Mouse (Mus musculus) NIH3T3 (cell line): ENCODE measurements around the gene Pln.
A peak's percentile ranks its signal among the peaks of the same experiment; 100 is the strongest.

Experiments
- DNase-seq: peaks from one replicate; pipeline ENCODE4 v3.0.0-alpha.2; 2012; ENCODE audit warnings: low read depth

The Pln gene

DNA sequence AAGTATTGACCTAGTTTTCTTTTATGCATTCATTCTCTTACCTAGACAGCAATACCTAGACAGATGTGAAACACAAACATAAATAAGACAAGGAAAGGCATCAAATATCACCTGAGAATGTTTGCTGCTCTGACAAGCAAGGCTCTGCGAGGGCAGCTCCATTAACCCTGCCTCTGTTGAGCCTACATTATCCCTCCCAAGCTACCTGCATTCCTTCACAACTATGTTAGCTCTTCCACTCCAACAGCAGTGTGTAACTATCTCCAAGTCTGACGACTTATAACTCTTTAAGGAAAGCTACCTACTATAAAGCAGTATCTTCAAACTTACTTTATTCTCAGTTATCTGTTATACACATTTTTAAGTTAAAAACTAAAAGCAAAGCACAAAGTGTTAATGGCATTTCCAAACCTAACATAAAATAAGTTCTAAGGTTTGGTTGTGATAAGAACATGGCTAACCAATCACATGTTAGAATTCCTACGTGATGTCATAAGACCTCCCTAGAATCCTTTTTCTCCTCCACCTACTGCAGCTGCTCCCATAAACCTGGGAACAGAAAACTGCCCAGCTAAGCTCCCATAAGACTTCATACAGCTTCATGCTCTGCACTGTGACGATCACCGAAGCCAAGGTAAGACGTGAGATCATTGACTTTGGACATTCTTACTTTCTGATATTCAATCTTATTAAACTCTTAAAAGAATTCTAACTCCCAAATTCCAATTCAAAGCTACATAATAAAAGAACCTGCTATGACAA is at the start of gene Pln:
Gene Pln, plus strand, starts transcription at position 506 of the 762 bp plus-strand sequence.
- no peak for DNase-seq

DNA sequence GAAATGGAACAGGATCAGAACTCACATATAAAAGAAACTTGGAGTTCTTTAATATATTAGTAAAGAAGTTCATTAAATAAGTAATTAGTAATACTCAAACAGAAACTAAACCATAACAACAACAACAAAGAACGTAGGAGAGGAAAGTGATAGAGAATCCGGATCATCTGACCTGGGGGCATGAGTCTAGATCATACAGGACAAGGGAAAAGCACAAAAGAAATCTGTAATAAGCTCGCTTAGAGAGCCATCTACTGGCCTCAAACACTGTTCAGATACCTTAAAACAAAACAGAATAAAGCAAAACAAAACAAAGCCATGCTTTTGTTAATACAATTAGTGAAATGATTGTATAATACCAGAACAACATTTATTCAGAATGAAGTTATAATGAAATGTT is 31.6 kb upstream of the Pln start:
- DNase-seq = peak; percentile 20

DNA sequence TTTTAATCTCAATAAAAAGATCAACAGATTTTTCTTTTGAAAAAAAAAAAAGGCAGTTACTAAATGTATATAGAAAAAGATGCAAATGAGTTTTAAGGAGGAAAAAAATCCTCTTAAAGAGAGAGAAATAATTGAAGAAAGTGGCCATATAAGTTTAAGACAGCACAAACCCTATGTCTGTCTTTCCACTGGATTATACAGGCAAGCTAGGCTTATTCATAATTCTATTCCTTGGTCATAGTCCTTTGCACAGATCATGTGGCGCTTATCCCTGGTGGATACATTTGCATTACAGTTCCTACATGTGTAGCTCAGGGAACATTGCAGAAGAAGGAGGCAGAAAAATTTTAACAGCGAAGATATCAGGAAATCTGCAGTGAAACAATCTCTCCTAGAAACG is 30.8 kb upstream of the Pln start:
- DNase-seq = no peak

DNA sequence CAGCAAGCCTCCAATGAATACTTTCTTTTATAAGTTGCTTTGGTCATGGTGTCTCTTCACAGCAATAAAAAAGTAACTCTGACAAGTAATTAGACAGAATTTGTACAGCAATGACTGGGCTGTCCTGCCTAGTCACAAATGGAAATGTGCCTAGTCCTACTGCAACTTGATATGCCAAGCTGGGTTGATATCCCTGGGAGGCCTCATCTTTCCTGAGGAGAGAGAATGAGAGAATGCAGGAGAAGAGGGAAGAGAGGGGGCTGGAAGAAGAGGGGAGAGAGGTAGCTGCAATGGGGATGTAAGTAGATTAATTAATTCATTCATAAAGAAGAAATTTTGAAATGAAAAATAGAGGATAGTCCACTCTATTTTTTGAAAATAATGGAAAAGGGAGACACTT is 14.1 kb upstream of the Pln start:
- DNase-seq = no peak

DNA sequence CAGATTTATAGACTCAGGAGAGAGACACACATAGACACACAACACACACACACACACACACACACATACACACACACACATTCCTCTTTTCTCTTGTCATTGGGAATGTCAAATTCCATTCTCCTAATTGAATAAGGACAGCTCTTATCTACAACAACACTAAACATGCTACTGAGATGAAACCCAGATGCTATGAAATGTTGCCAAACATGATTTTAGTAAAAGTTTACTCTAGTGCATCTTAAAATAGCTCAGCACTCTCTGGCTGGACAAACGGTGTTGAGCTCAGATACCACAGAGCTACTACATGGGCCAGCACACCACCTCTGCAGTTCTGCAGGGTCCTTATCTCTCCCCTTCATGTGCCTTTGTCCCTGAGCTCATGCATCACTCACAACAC is 12.8 kb upstream of the Pln start:
- DNase-seq = peak; percentile 73

DNA sequence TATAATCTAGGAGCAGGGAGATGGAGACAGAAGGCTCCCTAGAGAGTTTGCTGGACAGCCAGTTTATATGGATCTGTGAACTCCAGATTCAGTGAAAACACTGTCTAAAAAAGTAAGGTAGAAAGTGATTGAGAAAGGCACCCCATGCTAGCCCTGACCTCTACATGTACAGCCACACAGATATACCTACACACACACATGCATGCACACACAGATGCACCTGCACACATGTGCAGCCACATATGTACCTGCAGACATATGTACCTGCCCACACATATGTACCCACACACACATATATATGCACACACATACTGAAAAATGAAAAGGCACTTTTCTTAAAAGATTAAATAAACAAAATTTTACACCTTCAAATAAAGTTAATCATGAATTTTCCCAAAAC is 11.1 kb upstream of the Pln start:
- DNase-seq = no peak

DNA sequence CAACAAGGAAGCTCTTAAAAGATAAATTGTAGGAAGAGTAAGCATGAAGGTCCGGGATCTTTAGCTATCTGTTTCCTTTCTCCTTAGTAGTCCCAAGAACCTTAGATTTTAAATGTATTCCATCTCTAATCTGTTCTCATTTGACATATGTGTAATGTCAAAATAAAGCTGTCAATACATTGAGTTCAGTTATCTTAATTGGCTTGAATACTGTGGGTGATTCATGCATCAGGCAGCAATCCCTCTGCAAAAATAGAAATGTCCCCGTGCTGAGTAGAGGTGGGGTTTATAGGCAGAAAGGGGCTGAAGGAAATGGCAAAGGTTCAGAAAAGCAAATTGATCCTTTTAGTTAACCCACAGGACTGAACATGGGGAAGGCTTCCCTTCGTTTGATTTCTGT is 8.2 kb upstream of the Pln start:
- peak; percentile 16 for DNase-seq

DNA sequence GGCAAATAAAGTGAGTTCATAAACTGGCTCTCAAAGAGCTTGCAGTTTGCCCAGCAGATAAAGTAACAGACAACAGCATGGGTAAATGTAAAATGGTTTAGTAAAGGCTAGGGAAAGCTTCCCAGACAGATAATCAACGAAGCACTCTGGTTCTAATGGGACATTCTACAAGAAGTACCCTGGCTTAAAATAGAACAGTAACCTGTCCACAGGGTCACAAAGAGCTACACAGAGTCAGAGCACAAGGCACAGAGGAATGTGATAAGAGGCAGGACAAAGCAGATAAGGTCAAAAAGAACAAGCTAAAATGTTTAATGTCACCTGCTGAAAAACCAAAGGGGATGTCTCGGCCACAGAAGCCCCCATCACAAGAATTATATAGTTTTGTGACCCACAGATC is 4.7 kb upstream of the Pln start:
- DNase-seq = no peak

DNA sequence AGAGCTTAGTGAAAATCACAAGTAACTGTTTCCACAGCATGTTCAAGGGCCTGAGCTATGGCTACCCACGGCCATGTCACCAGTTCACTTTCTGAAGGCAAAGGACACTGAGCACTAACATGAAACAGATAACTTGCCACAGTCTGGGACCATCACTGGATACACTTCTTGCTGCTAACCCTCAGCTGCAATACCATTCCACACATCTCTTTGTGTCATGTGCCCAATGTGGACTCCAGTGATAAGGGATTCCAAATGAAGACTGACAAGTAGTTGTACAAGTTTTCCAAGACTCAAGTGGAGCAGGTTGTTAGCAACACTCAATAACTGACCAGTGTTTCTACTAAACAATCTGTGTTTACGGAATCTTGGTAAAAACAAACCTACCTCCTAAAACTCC is 2.2 kb upstream of the Pln start:
- DNase-seq = no peak

DNA sequence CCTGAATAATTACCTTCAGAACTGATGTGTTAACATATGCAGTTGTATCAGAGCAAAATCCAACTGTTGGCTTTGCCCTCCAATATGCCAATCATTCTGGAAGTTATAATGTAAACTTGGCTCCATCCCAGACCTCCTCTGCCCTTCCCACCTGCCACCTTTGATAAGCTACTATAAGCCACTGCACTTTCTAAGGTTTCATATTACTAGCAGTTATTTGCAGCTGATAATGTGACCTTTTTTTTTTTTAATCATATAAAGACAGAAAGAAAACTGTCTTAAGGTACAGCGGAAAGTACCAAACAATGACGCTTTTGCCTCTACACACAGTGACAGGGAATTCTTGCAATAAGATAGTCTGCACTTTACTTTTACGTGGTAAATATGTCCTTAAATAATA is 1.5 kb upstream of the Pln start:
- no peak for DNase-seq

DNA sequence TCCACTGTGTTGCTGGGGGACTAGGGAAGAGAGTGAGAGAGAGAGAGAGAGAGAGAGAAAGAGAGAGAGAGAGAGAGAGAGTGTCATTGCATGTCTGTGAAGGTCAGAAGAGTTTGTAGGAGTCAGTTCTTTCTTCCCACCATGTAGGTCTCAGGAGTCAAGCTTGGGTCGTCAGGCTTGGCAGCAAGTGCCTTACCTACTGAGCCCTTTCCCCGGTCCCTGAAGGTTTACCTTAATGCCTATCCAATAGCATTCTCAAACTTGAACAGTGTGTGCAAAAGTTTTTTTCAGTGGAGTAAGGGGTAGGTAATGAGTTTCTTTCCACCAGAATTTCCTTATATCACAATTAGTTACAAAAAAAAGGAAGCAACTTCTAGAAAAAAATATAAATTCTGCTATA is 1.6 kb downstream of the Pln start:
- no peak for DNase-seq

DNA sequence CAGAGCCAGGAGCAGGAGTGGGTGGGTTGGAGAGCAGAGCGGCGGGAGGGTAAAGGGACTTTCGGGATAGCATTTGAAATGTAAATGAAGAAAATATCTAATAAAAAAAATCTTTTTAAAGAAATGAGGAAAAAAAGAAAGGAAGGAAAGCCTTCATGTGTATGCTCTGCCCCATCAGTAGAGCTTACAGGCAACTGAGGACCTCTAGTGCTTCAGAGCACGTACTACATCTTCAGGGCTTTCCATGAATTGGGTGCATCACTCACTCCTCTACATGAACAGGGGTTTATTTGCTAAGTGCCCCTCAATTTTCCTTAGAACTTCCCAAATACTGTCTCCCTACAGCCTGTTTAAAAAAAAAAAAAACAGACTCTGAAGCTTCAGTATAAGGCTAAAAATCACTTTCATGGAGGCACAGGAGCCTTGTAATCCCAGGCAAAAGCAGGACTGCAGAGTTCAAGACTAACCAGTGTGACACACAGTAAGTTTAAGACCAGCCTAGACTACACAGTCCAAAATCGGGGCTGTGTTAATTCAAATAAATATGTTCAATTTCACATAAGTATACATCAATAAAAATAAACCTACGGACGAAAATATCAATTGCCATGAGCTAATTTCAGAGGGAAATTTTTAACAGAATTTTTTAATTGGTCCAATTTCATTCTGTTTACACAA is 4.0 kb downstream of the Pln start:
- DNase-seq = peak; percentile 23

DNA sequence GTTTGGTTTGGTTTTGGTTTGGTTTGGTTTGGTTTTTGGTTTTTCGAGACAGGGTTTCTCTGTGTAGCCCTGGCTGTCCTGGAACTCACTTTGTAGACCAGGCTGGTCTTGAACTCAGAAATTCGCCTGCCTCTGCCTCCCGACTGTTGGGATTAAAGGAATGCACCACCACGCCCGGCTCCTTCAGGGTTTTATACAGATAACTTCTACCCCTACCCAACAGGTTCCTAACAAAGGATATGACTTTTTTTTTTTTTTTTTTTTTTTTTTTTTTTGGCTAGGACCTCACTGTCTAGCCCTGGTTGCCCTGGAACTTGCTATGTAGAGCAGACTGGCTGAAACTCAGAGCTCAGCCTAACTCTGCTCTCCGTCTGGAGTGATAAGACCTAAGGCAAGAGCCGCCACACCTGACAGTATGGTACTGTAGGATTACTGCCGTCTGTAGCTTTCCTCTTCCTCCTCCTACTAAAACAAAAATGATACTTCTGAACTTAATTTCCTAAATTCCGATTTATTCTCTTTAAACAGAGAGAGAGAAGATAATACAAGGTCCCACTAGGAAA is 4.8 kb downstream of the Pln start:
- no peak for DNase-seq

DNA sequence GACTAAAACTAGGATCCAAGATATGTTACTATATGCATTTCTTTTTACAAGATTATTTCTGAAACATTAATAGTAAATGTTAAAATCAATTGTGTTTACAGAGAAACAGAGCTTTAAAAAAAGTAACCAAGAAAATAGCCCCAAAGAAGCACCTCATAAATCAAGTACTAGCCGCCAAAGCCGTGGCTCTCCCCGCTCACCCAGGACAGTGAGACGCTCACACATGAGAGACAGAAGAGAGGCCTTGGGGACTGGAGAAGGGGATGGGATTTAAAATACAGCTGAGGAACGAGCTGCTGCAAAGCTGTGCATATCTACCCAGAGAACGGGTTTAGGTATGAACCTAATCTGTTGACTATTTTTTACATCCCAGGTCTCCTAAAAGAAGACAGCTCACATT is 5.9 kb downstream of the Pln start:
- DNase-seq = no peak

DNA sequence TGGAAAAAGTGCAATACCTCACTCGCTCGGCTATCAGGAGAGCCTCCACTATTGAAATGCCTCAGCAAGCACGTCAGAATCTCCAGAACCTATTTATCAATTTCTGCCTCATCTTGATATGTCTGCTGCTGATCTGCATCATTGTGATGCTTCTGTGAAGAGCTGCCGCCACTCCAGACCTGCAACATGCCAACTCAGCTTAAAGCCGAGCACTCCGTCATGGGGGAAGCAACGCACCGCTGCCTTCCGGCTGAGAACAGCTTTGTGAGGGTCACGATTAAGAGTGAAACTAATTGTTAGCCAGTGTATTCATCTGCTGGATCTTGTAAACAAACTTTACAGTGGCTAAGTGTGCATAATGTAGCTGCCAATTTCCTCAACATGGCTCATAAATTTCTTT is 6.4 kb downstream of the Pln start:
- no peak for DNase-seq

DNA sequence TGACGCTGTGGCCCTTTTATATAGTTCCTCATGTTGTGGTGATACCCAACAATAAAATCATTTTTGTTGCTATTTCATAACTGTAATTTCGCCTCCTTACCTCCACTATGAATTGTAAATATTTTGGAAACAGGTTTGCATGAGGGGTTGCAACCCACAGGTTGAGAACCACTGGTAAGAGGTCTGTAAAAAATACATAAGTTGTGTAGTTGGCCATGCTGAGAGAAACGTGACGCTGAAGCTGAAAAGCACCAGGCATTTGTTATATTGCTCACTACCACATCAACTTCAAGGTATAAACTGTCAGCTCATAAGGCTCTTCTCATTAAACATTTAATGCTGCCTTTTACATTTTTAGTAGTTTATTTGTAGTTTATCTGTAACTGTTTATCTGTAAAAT is 8.0 kb downstream of the Pln start:
- DNase-seq = no peak

DNA sequence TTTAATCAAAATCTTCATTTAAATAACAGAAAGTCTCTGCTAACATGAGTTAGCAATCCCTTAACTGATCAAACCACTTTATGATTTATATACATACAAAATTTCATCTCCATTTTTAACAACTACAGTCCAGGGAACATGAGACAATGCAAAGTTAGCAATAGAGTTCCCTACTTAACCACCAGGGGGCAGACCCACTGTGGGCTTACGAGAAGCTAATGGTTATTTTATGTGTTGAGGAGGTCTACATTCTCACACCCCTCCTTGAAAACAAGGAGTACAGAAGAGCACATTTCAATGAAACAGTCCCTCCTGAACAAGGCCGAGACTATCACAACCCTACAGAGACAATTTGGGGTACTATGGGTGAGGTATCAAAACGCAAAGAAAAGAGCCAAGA is 9.0 kb downstream of the Pln start:
- peak; percentile 81 for DNase-seq

DNA sequence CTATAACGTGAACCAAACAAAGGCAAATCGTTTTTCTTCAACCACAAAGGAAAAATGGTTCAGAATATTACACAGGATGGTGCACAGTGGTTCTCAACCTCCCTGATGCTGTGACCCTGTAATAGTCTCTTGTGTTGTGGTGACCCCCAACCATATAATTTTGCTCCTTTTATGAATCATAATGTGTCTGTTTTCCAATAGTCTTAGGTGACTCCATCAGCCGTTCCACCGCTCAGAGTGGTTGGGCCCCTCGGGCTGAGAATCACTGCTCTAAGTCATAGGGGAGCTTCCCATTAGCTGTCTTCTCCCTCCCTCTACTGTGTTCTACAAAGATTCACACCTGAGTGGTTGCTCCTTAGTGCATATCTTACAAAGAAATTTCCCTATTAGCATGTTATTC is 9.4 kb downstream of the Pln start:
- DNase-seq = no peak

DNA sequence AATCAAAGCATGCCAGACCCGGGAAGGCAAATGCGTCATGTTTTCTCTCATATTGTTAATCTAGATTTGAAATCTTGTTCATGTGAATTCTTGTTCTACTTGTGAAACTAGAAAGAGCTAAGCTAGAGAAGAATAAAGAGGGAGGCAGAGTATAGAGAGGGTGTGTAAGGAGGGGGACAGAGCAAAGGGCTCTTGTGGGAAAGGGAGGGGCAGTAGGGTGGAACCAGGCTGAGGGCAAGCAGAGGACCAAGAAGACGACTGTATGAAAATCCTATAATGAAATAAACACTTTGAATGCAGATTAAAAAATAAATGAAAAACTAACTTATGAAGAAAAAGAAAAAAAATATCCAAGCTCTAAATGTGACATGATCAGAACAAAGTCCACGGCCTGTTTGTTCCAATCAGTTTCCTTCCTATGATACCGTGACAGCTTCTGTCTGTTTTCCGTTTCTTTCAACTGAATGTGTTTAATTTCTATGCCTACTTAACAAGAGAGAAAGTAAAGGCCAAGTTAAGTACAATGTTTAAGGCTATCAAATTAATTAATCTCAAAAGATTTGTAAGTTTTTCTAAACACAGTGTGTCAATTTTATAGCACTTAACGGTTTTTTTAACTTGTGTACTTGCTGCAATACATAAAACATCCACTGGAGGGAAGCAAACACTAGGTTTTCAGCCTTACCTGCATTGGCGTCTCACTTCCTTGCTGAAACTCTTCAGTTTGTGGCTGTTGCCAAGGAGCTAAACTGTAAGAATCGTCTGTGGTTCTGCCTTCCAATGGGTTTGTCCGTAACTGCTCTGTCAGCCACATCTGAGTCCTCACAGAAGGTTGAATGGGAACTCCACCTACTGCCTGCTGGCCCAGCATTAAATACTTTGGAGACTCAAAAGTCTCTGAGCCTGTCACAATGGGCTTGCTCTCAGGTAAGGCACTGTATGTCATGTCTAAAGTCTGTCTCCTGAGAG is 10.6 kb downstream of the Pln start:
- DNase-seq = peak; percentile 90

DNA sequence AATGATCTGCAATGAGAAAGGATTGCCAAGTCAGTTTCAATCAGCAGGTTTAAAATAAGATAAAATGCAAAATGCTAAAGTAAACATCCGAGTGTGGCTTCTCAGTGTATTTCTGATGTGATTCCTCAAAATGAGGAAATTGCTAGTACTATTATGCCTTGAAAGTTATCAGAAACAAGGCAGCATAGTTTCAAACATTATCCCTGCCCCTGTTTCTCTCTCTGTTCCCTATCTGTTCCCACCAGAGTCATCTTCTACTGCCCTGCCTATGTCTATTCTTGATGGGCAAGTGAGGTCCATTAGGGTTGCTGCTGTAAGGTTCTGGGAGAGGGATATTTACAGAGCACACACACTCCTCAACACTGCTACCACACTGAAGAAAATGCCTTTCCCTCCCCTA is 11.8 kb downstream of the Pln start:
- no peak for DNase-seq

DNA sequence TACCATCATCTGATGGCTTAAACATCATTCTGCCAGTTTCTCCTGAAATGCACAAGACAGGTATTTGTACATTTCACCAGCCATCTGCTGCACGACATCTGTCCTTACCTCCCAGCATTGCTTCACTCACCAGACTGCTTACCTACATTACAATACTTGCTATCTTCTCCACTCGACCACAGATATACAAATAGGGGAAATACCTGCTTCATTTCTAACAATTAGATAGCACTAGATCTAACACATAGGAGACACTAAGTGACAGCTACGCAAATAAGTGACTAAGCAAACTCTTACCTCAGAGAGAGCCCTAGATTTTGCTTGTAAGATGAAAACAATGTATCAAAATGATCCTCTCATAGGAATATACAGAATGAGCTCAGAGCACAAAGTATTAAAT is 16.2 kb downstream of the Pln start:
- DNase-seq = no peak

DNA sequence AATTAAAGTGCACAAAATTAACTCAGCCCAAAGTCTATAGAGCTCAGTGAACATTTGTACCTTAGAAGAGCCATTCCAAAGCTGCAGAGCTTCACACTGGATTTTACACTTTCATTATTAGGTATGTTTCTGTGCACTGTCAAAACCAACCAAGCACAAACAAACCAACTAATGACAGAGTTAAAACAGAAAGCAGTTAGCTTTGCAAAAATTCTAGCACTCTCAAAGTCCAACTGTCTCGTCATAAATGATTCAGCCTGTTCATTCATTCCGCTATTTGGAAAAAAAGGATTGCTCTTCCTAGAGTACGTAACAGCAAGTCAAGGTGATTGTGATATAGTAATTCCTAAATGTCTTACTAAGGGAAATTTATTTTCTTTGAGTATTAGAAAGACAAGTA is 21.5 kb downstream of the Pln start:
- no peak for DNase-seq

DNA sequence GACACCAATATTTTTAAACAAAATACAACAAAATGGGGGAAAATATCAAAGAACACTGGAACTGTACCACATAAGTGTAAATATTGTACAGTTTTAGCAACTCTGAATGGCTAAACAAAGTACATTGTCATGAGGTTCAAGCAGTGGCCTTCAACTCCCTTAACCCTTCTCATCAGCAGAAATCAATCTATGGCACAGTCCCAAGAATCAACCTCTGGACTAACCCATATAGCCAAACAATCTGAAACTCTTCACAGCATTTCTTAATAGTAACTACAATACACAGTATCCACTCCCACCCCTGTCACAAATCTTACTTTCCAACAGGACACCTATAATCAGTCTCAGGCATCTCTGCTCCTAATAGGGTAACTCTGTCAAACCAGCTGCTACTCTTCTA is 26.8 kb downstream of the Pln start:
- DNase-seq = no peak
